Mouse (Mus musculus): ENCODE measurements at regions not wholly inside any gene's neighbourhood (a gene's known extent, or its start where the extent isn't known, plus 50 kb on each side); places are given as distances from the start of the nearest gene placed in this dataset.

DNA sequence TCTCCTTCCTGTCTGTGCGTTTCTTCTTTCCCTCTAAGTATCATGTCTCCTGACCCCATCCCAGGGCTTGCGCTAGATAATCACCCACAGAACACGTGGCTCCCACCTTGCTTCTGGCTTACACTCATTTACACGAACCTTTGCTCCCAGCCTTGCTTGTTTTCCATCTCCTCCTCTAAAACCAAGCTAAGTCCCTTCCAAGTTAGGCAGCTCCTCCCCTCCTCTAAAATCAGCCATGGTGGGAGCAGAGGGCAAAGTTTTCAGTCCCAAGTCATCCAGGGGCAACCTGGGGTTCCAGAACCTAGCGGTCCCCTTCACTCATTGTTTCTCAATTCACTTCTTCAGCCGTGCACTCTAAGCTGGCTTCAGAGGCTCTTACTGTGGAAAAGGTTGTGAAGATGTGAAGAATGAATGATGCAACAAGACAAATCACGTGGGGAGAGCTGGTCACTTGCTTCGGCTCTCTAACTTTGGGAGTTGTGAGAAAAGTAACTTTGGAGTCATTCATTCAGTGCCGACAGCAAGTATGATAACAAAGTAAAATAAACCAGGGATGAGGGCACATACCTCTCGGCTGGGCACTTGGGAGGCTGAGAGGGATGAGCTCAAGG is 179.9 kb upstream of the Rreb1 start:
- WGBS: 71% methylated on average over 10 of the region's 10 CpGs
- DNase-seq (ENCODE audit: low spot score) (peak; percentile 15), ATAC-seq (replicated peaks; ENCODE audit: low FRiP score, low read depth) (peak; percentile 77; the same call in 1 of the 2 replicates)
- H3K9me3 ChIP-seq (replicated peaks; ENCODE audit: low read length): no peaks in the 10 kb centered on the region
- H3K27ac ChIP-seq: peak overlapping the region; percentile 85
- TF ChIP-seq CTCF (IDR thresholded peaks at IDR 0.05; ENCODE audit: low read depth): no peak
- H3K36me3 ChIP-seq (ENCODE audit: insufficient read depth, low read length): no peaks in the 10 kb centered on the region
- no peak overlapping the region for H3K4me3 ChIP-seq (replicated peaks; ENCODE audit: low read depth, low read length)
- H3K9ac ChIP-seq (ENCODE audit: low read depth, low read length): no peak overlapping the region
- H3K27me3 ChIP-seq (ENCODE audit: insufficient read depth, low read length): no peaks in the 10 kb centered on the region
- no peak overlapping the region for H3K4me2 ChIP-seq (ENCODE audit: low read length)
- H3K4me1 ChIP-seq (replicated peaks; ENCODE audit: insufficient read depth, low read length): peaks cover 13% of the 10 kb centered on the region; the same call in 1 of the 2 replicates

- 97% methylated on average over 1 of the region's 1 CpGs for WGBS
- ATAC-seq (replicated peaks; ENCODE audit: low FRiP score, low read depth): no peak
- no peak for DNase-seq (ENCODE audit: low spot score)
- no peak for TF ChIP-seq CTCF (IDR thresholded peaks at IDR 0.05; ENCODE audit: low read depth)
- Histone ChIP-seq H3K36me3 (ENCODE audit: insufficient read depth, low read length) (no peaks in the 10 kb centered on the region), H3K4me3 (replicated peaks; ENCODE audit: low read depth, low read length) (no peak overlapping the region), H3K9me3 (replicated peaks; ENCODE audit: low read length) (no peaks in the 10 kb centered on the region), H3K4me2 (ENCODE audit: low read length) (no peak overlapping the region), H3K27ac (no peak overlapping the region), H3K9ac (ENCODE audit: low read depth, low read length) (no peak overlapping the region), H3K4me1 (replicated peaks; ENCODE audit: insufficient read depth, low read length) (peaks cover 13% of the 10 kb centered on the region; the same call in 1 of the 2 replicates), H3K27me3 (ENCODE audit: insufficient read depth, low read length) (no peaks in the 10 kb centered on the region)
Observed at GRCm38 (mm10) chr13:37599679-37600078, 178.5 kb upstream of the Rreb1 start.

GRCm38 (mm10) chr13:37600172-37600571 is 178.0 kb upstream of the Rreb1 start:
- no peak overlapping the region for H3K27ac ChIP-seq
- no peak for DNase-seq (ENCODE audit: low spot score)
- no peak overlapping the region for H3K9ac ChIP-seq (ENCODE audit: low read depth, low read length)
- no peaks in the 10 kb centered on the region for H3K9me3 ChIP-seq (replicated peaks; ENCODE audit: low read length)
- ATAC-seq (replicated peaks; ENCODE audit: low FRiP score, low read depth): no peak
- H3K4me2 ChIP-seq (ENCODE audit: low read length): no peak overlapping the region
- TF ChIP-seq CTCF (IDR thresholded peaks at IDR 0.05; ENCODE audit: low read depth): no peak
- no peaks in the 10 kb centered on the region for H3K36me3 ChIP-seq (ENCODE audit: insufficient read depth, low read length)
- H3K27me3 ChIP-seq (ENCODE audit: insufficient read depth, low read length): no peaks in the 10 kb centered on the region
- H3K4me1 ChIP-seq (replicated peaks; ENCODE audit: insufficient read depth, low read length): peaks cover 11% of the 10 kb centered on the region; the same call in 1 of the 2 replicates
- WGBS: 90% methylated on average over 9 of the region's 9 CpGs
- H3K4me3 ChIP-seq (replicated peaks; ENCODE audit: low read depth, low read length): no peak overlapping the region

DNA sequence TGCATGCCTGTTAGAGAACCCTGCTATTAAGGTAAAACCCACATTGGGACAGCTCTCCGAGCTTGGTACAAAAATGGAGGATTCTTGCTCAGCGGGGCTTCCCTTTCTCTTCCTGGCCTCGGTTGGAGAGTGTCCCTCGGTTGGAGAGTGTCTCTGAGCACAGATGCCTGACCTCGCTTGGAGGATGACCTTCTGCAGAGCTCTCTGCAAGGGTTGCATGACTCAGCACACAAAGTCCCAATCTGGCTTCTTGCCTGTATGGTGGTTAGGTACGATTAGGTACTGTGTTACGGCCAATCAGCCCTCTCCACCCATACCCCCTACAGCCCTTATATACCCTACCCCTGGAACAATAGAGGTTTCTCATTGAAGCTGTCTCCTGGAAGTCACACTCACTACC is 177.1 kb upstream of the Rreb1 start:
- Histone ChIP-seq H3K27ac (no peak overlapping the region), H3K4me2 (ENCODE audit: low read length) (no peak overlapping the region), H3K9ac (ENCODE audit: low read depth, low read length) (no peak overlapping the region), H3K4me1 (replicated peaks; ENCODE audit: insufficient read depth, low read length) (peaks cover 8% of the 10 kb centered on the region; the same call in 1 of the 2 replicates), H3K36me3 (ENCODE audit: insufficient read depth, low read length) (no peaks in the 10 kb centered on the region), H3K27me3 (ENCODE audit: insufficient read depth, low read length) (no peaks in the 10 kb centered on the region), H3K4me3 (replicated peaks; ENCODE audit: low read depth, low read length) (no peak overlapping the region), H3K9me3 (replicated peaks; ENCODE audit: low read length) (no peaks in the 10 kb centered on the region)
- no peak for DNase-seq (ENCODE audit: low spot score)
- whole genome bisulfite sequencing: 76% methylated on average over 7 of the region's 7 CpGs
- no peak for ATAC-seq (replicated peaks; ENCODE audit: low FRiP score, low read depth)
- no peak for TF ChIP-seq CTCF (IDR thresholded peaks at IDR 0.05; ENCODE audit: low read depth)

GRCm38 (mm10) chr13:37602256-37602655 is 175.9 kb upstream of the Rreb1 start:
- Histone ChIP-seq H3K27me3 (ENCODE audit: insufficient read depth, low read length) (no peaks in the 10 kb centered on the region), H3K4me1 (replicated peaks; ENCODE audit: insufficient read depth, low read length) (peaks cover 8% of the 10 kb centered on the region; the same call in 1 of the 2 replicates), H3K27ac (no peak overlapping the region), H3K4me2 (ENCODE audit: low read length) (no peak overlapping the region), H3K36me3 (ENCODE audit: insufficient read depth, low read length) (no peaks in the 10 kb centered on the region), H3K9ac (ENCODE audit: low read depth, low read length) (no peak overlapping the region), H3K4me3 (replicated peaks; ENCODE audit: low read depth, low read length) (no peak overlapping the region), H3K9me3 (replicated peaks; ENCODE audit: low read length) (no peaks in the 10 kb centered on the region)
- TF ChIP-seq CTCF (IDR thresholded peaks at IDR 0.05; ENCODE audit: low read depth): no peak
- no peak for ATAC-seq (replicated peaks; ENCODE audit: low FRiP score, low read depth)
- no peak for DNase-seq (ENCODE audit: low spot score)
- 57% methylated on average over 4 of the region's 4 CpGs for WGBS

DNA sequence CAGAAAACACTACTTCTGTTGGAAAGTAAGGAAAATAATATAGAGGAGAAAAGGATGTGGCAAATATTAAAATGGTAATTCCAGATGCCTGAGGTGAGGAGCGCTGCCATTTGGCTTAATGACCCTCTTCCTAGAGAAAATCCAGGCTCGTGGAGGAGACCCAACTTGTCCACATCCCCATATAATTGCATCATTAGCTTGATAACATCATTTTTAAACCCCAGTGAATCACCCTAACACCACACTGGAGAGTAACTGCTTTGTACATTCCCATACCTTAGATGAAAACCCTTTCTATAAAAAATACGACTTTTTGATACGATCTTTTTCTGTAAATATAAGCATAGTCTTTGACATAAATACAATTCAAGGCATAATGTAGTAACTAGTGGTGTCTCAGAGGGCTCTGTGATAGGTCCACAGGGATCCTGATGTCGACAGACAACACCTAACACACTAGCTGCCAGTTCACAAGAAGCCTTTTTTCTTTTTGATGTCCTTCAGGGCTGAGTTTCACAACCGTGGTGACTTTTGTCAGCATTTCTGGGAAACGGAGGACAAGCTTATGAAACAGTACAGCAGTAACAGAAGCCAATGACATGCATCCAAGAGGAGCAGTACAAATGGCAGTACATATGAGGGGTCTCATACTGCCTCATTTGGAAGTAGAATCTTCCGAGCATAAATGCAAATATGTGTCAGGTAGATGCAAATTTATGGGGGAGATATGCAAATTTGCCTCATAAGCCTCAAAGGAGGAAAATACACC is 174.8 kb upstream of the Rreb1 start:
- no peaks in the 10 kb centered on the region for H3K4me1 ChIP-seq (replicated peaks; ENCODE audit: insufficient read depth, low read length)
- no peak for DNase-seq (ENCODE audit: low spot score)
- no peak for ATAC-seq (replicated peaks; ENCODE audit: low FRiP score, low read depth)
- no peaks in the 10 kb centered on the region for H3K9me3 ChIP-seq (replicated peaks; ENCODE audit: low read length)
- no peak overlapping the region for H3K4me2 ChIP-seq (ENCODE audit: low read length)
- H3K4me3 ChIP-seq (replicated peaks; ENCODE audit: low read depth, low read length): no peak overlapping the region
- H3K27ac ChIP-seq: no peak overlapping the region
- no peaks in the 10 kb centered on the region for H3K27me3 ChIP-seq (ENCODE audit: insufficient read depth, low read length)
- no peak overlapping the region for H3K9ac ChIP-seq (ENCODE audit: low read depth, low read length)
- H3K36me3 ChIP-seq (ENCODE audit: insufficient read depth, low read length): no peaks in the 10 kb centered on the region
- TF ChIP-seq CTCF (IDR thresholded peaks at IDR 0.05; ENCODE audit: low read depth): no peak
- WGBS: 64% methylated on average over 8 of the region's 8 CpGs

All from kidney, postnatal 0 days (tissue).